Mouse (Mus musculus): ENCODE measurements around the gene Majin.

The Majin gene

GRCm38 (mm10) chr19:6230411-6230810, 46.2 kb downstream of the Majin start:
- no peak for DNase-seq

GRCm38 (mm10) chr19:6231036-6231435, 46.8 kb downstream of the Majin start:
- peak; percentile 26 for DNase-seq

GRCm38 (mm10) chr19:6233647-6234046, 49.5 kb downstream of the Majin start:
- peak; percentile 24 for DNase-seq

- peak; percentile 58 for DNase-seq
Observed at GRCm38 (mm10) chr19:6234337-6235083, 50.3 kb downstream of the Majin start.

GRCm38 (mm10) chr19:6235084-6236052, 51.2 kb downstream of the Majin start, which contains the start of gene Ppp2r5b:
Gene Ppp2r5b, minus strand, starts transcription at chr19:6235872.
- DNase-seq, result peak; percentile 94

GRCm38 (mm10) chr19:6236053-6236441, 51.9 kb downstream of the Majin start:
- DNase-seq, result peak; percentile 92

- DNase-seq, result peak; percentile 57
Observed at GRCm38 (mm10) chr19:6236842-6237241, 52.7 kb downstream of the Majin start.

- DNase-seq, result peak; percentile 2
Observed at GRCm38 (mm10) chr19:6238740-6239139, 54.6 kb downstream of the Majin start.

GRCm38 (mm10) chr19:6240136-6240535, 55.9 kb downstream of the Majin start:
- peak; percentile 6 for DNase-seq

GRCm38 (mm10) chr19:6240725-6241124, 56.5 kb downstream of the Majin start:
- DNase-seq, result no peak

GRCm38 (mm10) chr19:6241274-6242107, 57.3 kb downstream of the Majin start, which contains the start of gene Atg2a:
Gene Atg2a, plus strand, starts transcription at chr19:6241668.
- DNase-seq, result peak; percentile 98

GRCm38 (mm10) chr19:6242281-6242680, 58.1 kb downstream of the Majin start:
- no peak for DNase-seq

- no peak for DNase-seq
Observed at GRCm38 (mm10) chr19:6243226-6243625, 59.0 kb downstream of the Majin start.

GRCm38 (mm10) chr19:6245806-6246205, 61.6 kb downstream of the Majin start:
- DNase-seq, result no peak

- no peak for DNase-seq
Observed at GRCm38 (mm10) chr19:6247526-6248300, 63.5 kb downstream of the Majin start.

- no peak for DNase-seq
Observed at GRCm38 (mm10) chr19:6253021-6253420, 68.8 kb downstream of the Majin start.

- no peak for DNase-seq
Observed at GRCm38 (mm10) chr19:6260428-6260827, 76.2 kb downstream of the Majin start.

- no peak for DNase-seq
Observed at GRCm38 (mm10) chr19:6260946-6261345, 76.8 kb downstream of the Majin start.

- DNase-seq, result no peak
Observed at GRCm38 (mm10) chr19:6261379-6261778, 77.2 kb downstream of the Majin start.

GRCm38 (mm10) chr19:6262222-6262621, 78.0 kb downstream of the Majin start:
- DNase-seq, result peak; percentile 85

GRCm38 (mm10) chr19:6262839-6263433, 78.7 kb downstream of the Majin start:
- DNase-seq, result no peak

All from cerebellum, adult 11 months (tissue).